Mouse (Mus musculus) c-Kit-positive CD71-positive TER-119-negative erythroid progenitor cells, embryonic 14.5 days (primary cell): ENCODE data around the gene Rps4x.

Experiments
- DNase-seq: peaks from one replicate; pipeline ENCODE4 v3.0.0-alpha.2; 2013; ENCODE audit warnings: low read depth

Gene Rps4x

GRCm38 (mm10) chrX:102188712-102189497, at the start of gene Rps4x:
Rps4x (minus strand) TSS chrX:102189394.
- peak; percentile 62 for DNase-seq

- peak; percentile 42 for DNase-seq
Measured at GRCm38 (mm10) chrX:102219126-102219525, 29.9 kb upstream of the Rps4x start.

GRCm38 (mm10) chrX:102215356-102215755, 26.2 kb upstream of the Rps4x start:
- DNase-seq, result peak; percentile 49

- DNase-seq, result no peak
Measured at GRCm38 (mm10) chrX:102190840-102191239, 1.6 kb upstream of the Rps4x start.

GRCm38 (mm10) chrX:102189581-102189980, 387 bp upstream of the Rps4x start:
- DNase-seq, result no peak

GRCm38 (mm10) chrX:102187023-102187699, 2.0 kb downstream of the Rps4x start:
- DNase-seq, result no peak

GRCm38 (mm10) chrX:102182575-102182974, 6.6 kb downstream of the Rps4x start:
- no peak for DNase-seq

- DNase-seq, result no peak
Measured at GRCm38 (mm10) chrX:102175538-102176287, 13.5 kb downstream of the Rps4x start.

- no peak for DNase-seq
Measured at GRCm38 (mm10) chrX:102170900-102171299, 18.3 kb downstream of the Rps4x start.

GRCm38 (mm10) chrX:102170135-102170534, 19.1 kb downstream of the Rps4x start:
- DNase-seq, result no peak

GRCm38 (mm10) chrX:102169724-102170123, 19.5 kb downstream of the Rps4x start:
- DNase-seq, result no peak

GRCm38 (mm10) chrX:102166986-102167385, 22.2 kb downstream of the Rps4x start:
- no peak for DNase-seq

GRCm38 (mm10) chrX:102166521-102166920, 22.7 kb downstream of the Rps4x start:
- no peak for DNase-seq

- DNase-seq, result no peak
Measured at GRCm38 (mm10) chrX:102163529-102163928, 25.7 kb downstream of the Rps4x start.

GRCm38 (mm10) chrX:102163096-102163495, 26.1 kb downstream of the Rps4x start:
- no peak for DNase-seq

GRCm38 (mm10) chrX:102160528-102160927, 28.7 kb downstream of the Rps4x start:
- no peak for DNase-seq

GRCm38 (mm10) chrX:102159778-102160177, 29.4 kb downstream of the Rps4x start:
- no peak for DNase-seq

- no peak for DNase-seq
Measured at GRCm38 (mm10) chrX:102157423-102157791, 31.8 kb downstream of the Rps4x start.

GRCm38 (mm10) chrX:102156618-102157422, 32.4 kb downstream of the Rps4x start, which contains the start of gene Ercc6l:
Ercc6l (minus strand) TSS chrX:102157091.
- DNase-seq, result peak; percentile 82

GRCm38 (mm10) chrX:102141157-102141556, 48.0 kb downstream of the Rps4x start:
- no peak for DNase-seq
